Mouse (Mus musculus) adrenal gland, postnatal 10 days (tissue): ENCODE data around the gene Cabin1. TPM values are rescaled to one million over a fixed set of nuclear protein-coding genes. Genes with fewer than 3 reads are reported as not detected.
"Not testable (repeated sequence)": the region's sequence is repeated elsewhere in the genome, so short reads cannot be mapped to it uniquely, and the experiment has no call there.

Source experiments
- DNase-seq: peaks from one replicate; pipeline ENCODE4 v3.0.0; 2021; ENCODE audit warnings: mixed read lengths
- total RNA-seq, 2 experiments: library from RNA; stranded (reverse); gene quantifications; 2 replicates each; pipeline ENCODE4 v1.2.3; 2021

Cabin1 gene
- total RNA-seq, 2 experiments from 2014 or later = 27.1 to 39.2 TPM

- not testable (repeated sequence) for DNase-seq
Observed at GRCm38 (mm10) chr10:75767756-75768155, 3.6 kb upstream of the Cabin1 start.

GRCm38 (mm10) chr10:75766856-75767255 is 2.7 kb upstream of the Cabin1 start:
- DNase-seq = no peak

- DNase-seq = peak; percentile 76
Observed at GRCm38 (mm10) chr10:75764519-75765473, 655 bp upstream of the Cabin1 start.

GRCm38 (mm10) chr10:75762413-75762812 is 1.7 kb downstream of the Cabin1 start:
- DNase-seq = no peak

- no peak for DNase-seq
Observed at GRCm38 (mm10) chr10:75760311-75760710, 3.8 kb downstream of the Cabin1 start.

GRCm38 (mm10) chr10:75756719-75757118 is 7.4 kb downstream of the Cabin1 start:
- no peak for DNase-seq

GRCm38 (mm10) chr10:75744017-75744416 is 20.1 kb downstream of the Cabin1 start:
- peak; percentile 88 for DNase-seq

- no peak for DNase-seq
Observed at GRCm38 (mm10) chr10:75743369-75743768, 20.8 kb downstream of the Cabin1 start.

- DNase-seq = peak; percentile 27
Observed at GRCm38 (mm10) chr10:75740866-75741265, 23.3 kb downstream of the Cabin1 start.

- DNase-seq = no peak
Observed at GRCm38 (mm10) chr10:75725449-75725848, 38.7 kb downstream of the Cabin1 start.

GRCm38 (mm10) chr10:75720215-75720614 is 43.9 kb downstream of the Cabin1 start:
- DNase-seq = no peak

- DNase-seq = no peak
Observed at GRCm38 (mm10) chr10:75714795-75715194, 49.3 kb downstream of the Cabin1 start.

GRCm38 (mm10) chr10:75713026-75713425 is 51.1 kb downstream of the Cabin1 start:
- no peak for DNase-seq

GRCm38 (mm10) chr10:75710210-75710609 is 53.9 kb downstream of the Cabin1 start:
- no peak for DNase-seq

- no peak for DNase-seq
Observed at GRCm38 (mm10) chr10:75709261-75709660, 54.9 kb downstream of the Cabin1 start.

- peak; percentile 24 for DNase-seq
Observed at GRCm38 (mm10) chr10:75708633-75708992, 55.5 kb downstream of the Cabin1 start.

GRCm38 (mm10) chr10:75707901-75708632 is 56.1 kb downstream of the Cabin1 start:
- no peak for DNase-seq

GRCm38 (mm10) chr10:75706632-75707216 is 57.4 kb downstream of the Cabin1 start:
- DNase-seq = no peak

GRCm38 (mm10) chr10:75705681-75706400 is 58.3 kb downstream of the Cabin1 start:
- peak; percentile 52 for DNase-seq

- DNase-seq = peak; percentile 90
Observed at GRCm38 (mm10) chr10:75704212-75705185, 59.6 kb downstream of the Cabin1 start.

GRCm38 (mm10) chr10:75703504-75703903 is 60.6 kb downstream of the Cabin1 start:
- DNase-seq = peak; percentile 25
